Mouse (Mus musculus) megakaryocyte, embryonic 14.5 days (primary cell): ENCODE data around the gene Gm43738.

ENCODE experiments used
- FLI1 ChIP-seq: IDR thresholded peaks from 2 replicates; pipeline ENCODE4 v1.6.1; 2012; ENCODE audit warnings: low read length, inconsistent platforms, mixed read lengths
- GATA1 ChIP-seq: IDR thresholded peaks from 3 replicates; pipeline ENCODE4 v1.6.1; 2012; ENCODE audit warnings: mixed read lengths, low read length, inconsistent platforms, borderline replicate concordance

DNA sequence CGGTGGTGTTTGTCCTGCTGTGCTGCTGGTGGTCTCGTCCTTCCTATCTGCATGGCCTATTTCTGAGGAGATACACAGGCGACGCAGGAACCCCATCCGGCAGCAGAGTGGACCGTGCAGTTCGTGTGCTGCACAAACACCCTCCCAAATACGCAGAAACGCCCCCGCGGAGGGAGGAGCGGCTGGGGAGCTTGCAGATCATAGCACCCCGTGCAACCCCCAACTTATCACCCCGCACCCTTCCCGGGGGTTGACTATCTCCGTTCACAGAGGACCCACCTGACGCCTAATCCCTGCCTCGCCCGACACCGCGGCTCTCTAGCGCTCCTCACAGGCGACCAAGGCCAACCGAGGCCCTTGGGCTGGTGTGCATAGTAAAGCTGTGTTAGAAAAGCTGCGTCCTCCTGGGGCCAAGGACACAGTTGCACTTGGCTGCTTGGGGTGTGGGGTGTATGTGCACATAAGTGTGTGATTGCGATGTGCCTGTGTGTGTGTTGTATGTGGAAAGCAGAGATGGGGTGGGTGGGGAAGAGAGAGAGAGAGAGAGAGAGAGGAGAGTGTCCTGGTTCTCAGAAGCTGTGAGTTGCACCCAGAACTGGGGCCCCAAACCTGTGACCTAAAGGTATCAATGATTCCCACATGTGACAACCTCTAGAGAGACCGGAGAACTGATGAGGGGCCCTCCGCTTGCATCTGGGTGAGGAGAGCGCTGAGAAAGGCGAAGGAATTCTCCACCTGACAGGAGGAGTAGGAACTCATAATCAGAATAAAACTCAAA, 31.6 kb upstream of the Gm43738 start:
- TF ChIP-seq FLI1 = no peak
- no peak for TF ChIP-seq GATA1
